Mouse (Mus musculus) liver, adult 2 months (tissue): ENCODE results near the gene Mgrn1. TPM values are rescaled to one million over a fixed set of nuclear protein-coding genes. Genes with fewer than 3 reads are reported as not detected.

Experiments
- DNase-seq: peaks from one replicate; pipeline ENCODE4 v3.0.0-alpha.2; 2011; ENCODE audit warnings: low read depth, low spot score; ENCODE audit errors: extremely low read depth
- H3K27ac ChIP-seq: fragments of 200-500 bp; replicated peaks from 2 replicates; pipeline ENCODE4 v1.5.1; 2012; ENCODE audit warnings: low read depth, mild to moderate bottlenecking, control low read depth, inconsistent platforms, low read length; ENCODE audit not compliant: insufficient read depth
- H3K27me3 ChIP-seq: fragments of 200-500 bp; 2 replicates; pipeline ENCODE4 v1.6.1; 2012; ENCODE audit warnings: mild to moderate bottlenecking, moderate library complexity, low read length, inconsistent platforms; ENCODE audit not compliant: control insufficient read depth, insufficient read depth
- H3K36me3 ChIP-seq: fragments of 200-500 bp; 2 replicates; pipeline ENCODE4 v1.6.1; 2012; ENCODE audit warnings: low read length, inconsistent platforms; ENCODE audit not compliant: control insufficient read depth, insufficient read depth
- H3K4me1 ChIP-seq: fragments of 200-500 bp; 2 replicates; pipeline ENCODE4 v1.6.1; 2011; ENCODE audit warnings: low read length; ENCODE audit not compliant: control insufficient read depth, insufficient read depth
- H3K4me3 ChIP-seq: fragments of 200-500 bp; 2 replicates; pipeline ENCODE4 v1.5.1; 2011; ENCODE audit warnings: low read depth, mild to moderate bottlenecking, control low read depth, low read length, moderate library complexity; ENCODE audit not compliant: insufficient read depth
- H3K79me2 ChIP-seq: fragments of 200-500 bp; 2 replicates; pipeline ENCODE4 v1.6.1; 2012; ENCODE audit warnings: inconsistent platforms, mild to moderate bottlenecking, low read length, moderate library complexity; ENCODE audit not compliant: control insufficient read depth, insufficient read depth
- H3K9ac ChIP-seq: fragments of 200-500 bp; 2 replicates; pipeline ENCODE4 v1.6.1; 2012; ENCODE audit warnings: low read depth, mild to moderate bottlenecking, control low read depth, inconsistent platforms, low read length
- CTCF ChIP-seq: fragments of 200-500 bp; IDR thresholded peaks from 2 replicates; pipeline ENCODE4 v1.5.1; 2011; ENCODE audit warnings: low read depth, low read length, control low read depth
- POLR2A ChIP-seq: fragments of 200-500 bp; IDR thresholded peaks from 2 replicates; pipeline ENCODE4 v1.6.1; 2011; ENCODE audit warnings: low read length, control low read depth; ENCODE audit not compliant: insufficient read depth; ENCODE audit errors: extremely low read depth
- WGBS: fragments of 180-500 bp; shearing (Covaris S2); methylation state at CpG from one replicate; pipeline ENCODE4 v1.1.7; 2018; 5-methylcytosine and 5-hydroxymethylcytosine counted together
- polyA plus RNA-seq: library from polyadenylated mRNA; depleted of rRNA; stranded (reverse); fragments of >200 nt; gene quantifications from 2 replicates; pipeline ENCODE4 v1.2.3, GENCODE M21; 2012
- total RNA-seq: library from RNA; depleted of rRNA; stranded (reverse); fragments of >200 nt; gene quantifications from 2 replicates; pipeline ENCODE4 v1.2.3, GENCODE M21; 2014

Gene Mgrn1
- total and polyA plus RNA-seq, 2 experiments, result 28.2 to 71.0 TPM

DNA sequence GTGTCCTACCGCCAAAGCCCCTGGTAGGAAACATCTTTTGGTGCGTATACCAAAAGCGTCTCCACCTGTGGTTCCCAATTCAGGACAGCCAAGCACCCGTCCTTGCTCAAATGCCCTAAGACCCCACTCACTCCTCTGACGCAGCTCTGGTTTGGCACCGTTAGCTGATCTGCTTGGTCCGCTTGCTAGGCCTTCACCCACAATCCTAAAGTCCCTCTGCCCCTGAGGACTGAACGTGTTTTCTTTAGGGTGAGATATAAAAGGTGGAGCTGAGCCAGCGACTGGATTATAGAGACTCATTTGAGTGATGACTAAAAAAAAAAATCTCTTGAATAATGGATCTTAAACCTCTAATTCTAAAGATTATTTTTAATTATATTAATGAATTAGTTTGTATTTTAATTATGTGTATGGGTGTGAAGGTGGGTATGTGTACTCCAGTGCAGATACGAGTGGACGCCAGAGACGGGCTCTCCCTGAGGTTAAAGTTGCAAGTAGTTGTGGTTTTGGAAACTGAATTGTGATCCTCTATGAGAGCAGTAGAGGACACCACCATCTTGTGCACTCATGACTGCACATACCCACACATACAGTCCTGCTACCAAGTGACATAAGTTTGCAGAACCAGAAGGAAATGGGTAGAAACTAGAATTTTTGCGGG is 78.8 kb downstream of the Mgrn1 start:
- Histone ChIP-seq H3K36me3 (no peaks in the 10 kb centered on the region), H3K27me3 (no peaks in the 10 kb centered on the region), H3K4me1 (peaks cover 9% of the 10 kb centered on the region; the same call in 1 of the 2 replicates), H3K4me3 (peak overlapping the region; percentile 80), H3K79me2 (peaks cover 17% of the 10 kb centered on the region), H3K9ac (peak overlapping the region; percentile 63), H3K27ac (peak overlapping the region; percentile 37)
- DNase-seq, result no peak
- TF ChIP-seq POLR2A (no peak), CTCF (no peak)
- 24% methylated on average over 13 of the region's 13 CpGs for WGBS

DNA sequence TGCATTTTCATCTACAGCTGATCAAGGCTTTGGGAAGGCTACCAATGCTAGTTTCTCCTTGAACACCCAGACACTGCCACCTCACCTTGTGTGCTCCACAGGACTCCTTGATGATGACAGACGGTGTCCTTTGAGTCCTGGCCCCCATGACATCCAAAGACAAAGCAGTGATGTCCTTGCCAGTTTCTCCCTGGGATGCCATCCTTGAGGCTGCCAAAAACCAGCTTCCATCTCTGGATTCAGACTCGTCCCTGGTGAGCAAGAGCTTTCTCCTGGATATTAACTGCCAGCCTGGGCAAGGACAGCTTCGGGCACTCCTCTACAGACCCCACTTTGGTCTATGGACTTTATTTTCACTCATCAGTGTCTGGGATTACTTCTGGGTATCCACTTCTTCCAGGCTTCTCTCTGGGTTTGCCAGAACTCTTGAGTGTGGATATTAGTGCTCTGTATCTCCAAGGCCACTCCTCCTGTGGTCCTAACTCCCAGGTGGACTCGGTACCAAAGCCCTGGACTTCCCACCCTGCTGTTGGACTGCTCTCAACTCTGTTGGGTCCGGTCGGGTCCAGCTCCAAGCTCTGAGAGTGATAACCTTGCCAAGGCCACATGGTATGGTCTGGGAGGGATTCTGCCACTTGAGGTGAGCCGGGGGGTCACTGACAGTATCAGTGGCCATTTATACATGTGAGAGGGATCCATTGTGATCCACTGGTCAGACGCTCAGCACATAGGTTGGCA is 79.5 kb downstream of the Mgrn1 start:
- H3K27ac ChIP-seq, result no peak overlapping the region
- H3K79me2 ChIP-seq, result peaks cover 12% of the 10 kb centered on the region; the same call in 1 of the 2 replicates
- no peaks in the 10 kb centered on the region for H3K27me3 ChIP-seq
- H3K4me3 ChIP-seq, result no peak overlapping the region
- DNase-seq, result no peak
- TF ChIP-seq POLR2A (no peak), CTCF (no peak)
- peaks cover 9% of the 10 kb centered on the region; the same call in 1 of the 2 replicates for H3K4me1 ChIP-seq
- WGBS, result 92% methylated on average over 8 of the region's 8 CpGs
- no peaks in the 10 kb centered on the region for H3K36me3 ChIP-seq
- H3K9ac ChIP-seq, result no peak overlapping the region

DNA sequence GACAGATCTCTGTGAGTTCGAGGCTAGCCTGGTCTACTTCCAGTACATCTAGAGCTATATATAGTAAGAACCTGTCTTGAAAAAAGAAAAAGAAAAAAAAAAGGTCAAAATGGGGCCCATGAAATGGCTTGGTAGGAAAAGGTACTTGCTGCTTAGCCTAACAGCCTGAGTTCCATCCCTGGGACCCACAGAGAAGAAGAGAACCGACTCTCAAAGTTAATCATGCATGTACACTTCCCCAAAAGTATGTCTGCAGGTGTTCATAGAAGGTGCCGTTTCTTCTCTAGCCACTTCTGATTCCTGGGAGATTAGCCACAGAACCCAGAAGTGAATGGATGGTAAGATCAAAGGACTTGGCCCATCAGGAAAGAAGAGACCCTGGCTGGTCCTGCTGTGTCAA is 82.4 kb downstream of the Mgrn1 start:
- DNase-seq, result no peak
- Histone ChIP-seq H3K27ac (no peak overlapping the region), H3K4me1 (peaks cover 4% of the 10 kb centered on the region; the same call in 1 of the 2 replicates), H3K9ac (no peak overlapping the region), H3K4me3 (no peak overlapping the region), H3K36me3 (no peaks in the 10 kb centered on the region), H3K79me2 (peaks cover 4% of the 10 kb centered on the region; the same call in 1 of the 2 replicates), H3K27me3 (no peaks in the 10 kb centered on the region)
- TF ChIP-seq POLR2A (no peak), CTCF (no peak)
- WGBS, result 86% methylated on average over 3 of the region's 3 CpGs

- H3K27ac ChIP-seq, result no peak overlapping the region
- WGBS, result 86% methylated on average over 5 of the region's 5 CpGs
- TF ChIP-seq POLR2A, result no peak
- TF ChIP-seq CTCF, result no peak
- H3K4me3 ChIP-seq, result no peak overlapping the region
- H3K27me3 ChIP-seq, result no peaks in the 10 kb centered on the region
- peaks cover 3% of the 10 kb centered on the region; the same call in 1 of the 2 replicates for H3K4me1 ChIP-seq
- no peak overlapping the region for H3K9ac ChIP-seq
- DNase-seq, result no peak
- no peaks in the 10 kb centered on the region for H3K79me2 ChIP-seq
- H3K36me3 ChIP-seq, result no peaks in the 10 kb centered on the region
These were observed 83.2 kb downstream of the Mgrn1 start for GRCm38 (mm10) chr16:4969055-4969843.

DNA sequence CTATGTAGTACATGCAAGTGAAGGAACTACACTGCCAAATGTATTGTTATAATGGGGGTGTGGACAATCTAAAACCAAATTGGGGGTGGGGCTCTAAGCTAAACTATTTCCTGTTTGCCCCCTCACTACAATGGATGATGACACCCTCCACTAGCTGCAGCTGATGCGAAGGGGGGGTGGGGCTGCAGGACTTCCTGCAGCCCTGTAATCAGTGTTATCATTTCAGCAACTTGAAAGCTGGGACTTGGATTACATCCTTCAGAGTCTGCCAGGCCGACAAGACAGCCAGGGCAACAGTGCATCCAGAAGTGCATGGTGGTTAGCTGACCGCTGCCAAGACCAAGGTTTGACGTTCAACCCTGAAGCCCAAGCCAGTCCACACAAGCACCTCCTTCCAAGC is 85.6 kb downstream of the Mgrn1 start:
- Histone ChIP-seq H3K27ac (no peak overlapping the region), H3K36me3 (no peaks in the 10 kb centered on the region), H3K4me1 (no peaks in the 10 kb centered on the region), H3K79me2 (no peaks in the 10 kb centered on the region), H3K27me3 (no peaks in the 10 kb centered on the region), H3K9ac (no peak overlapping the region), H3K4me3 (no peak overlapping the region)
- 74% methylated on average over 4 of the region's 4 CpGs for WGBS
- no peak for DNase-seq
- TF ChIP-seq POLR2A (no peak), CTCF (no peak)
